Mouse (Mus musculus) liver, embryonic 12.5 days (tissue): ENCODE results near the gene Man1c1. TPM values are rescaled to one million over a fixed set of nuclear protein-coding genes. Genes with fewer than 3 reads are reported as not detected.

ENCODE experiments used
- ATAC-seq: fragments of 200-750 bp; cut with Nextera tagmentation; 2 replicates; pipeline ENCODE4 v1.8.0; 2017; ENCODE audit warnings: moderate number of reproducible peaks, mild to moderate bottlenecking, moderate library complexity
- H3K27ac ChIP-seq: fragments of 300-500 bp; sonication (generic); 2 replicates; pipeline ENCODE4 v1.5.1; 2016; ENCODE audit warnings: mild to moderate bottlenecking
- H3K27me3 ChIP-seq: fragments of 300-500 bp; sonication (generic); replicated peaks from 2 replicates; pipeline ENCODE4 v1.6.1; 2016; ENCODE audit warnings: mild to moderate bottlenecking, moderate library complexity
- H3K36me3 ChIP-seq: fragments of 300-500 bp; sonication (generic); 2 replicates; pipeline ENCODE4 v1.6.1; 2016; ENCODE audit warnings: mild to moderate bottlenecking, moderate library complexity
- H3K4me1 ChIP-seq: fragments of 300-500 bp; sonication (generic); 2 replicates; pipeline ENCODE4 v1.6.1; 2016
- H3K4me2 ChIP-seq: fragments of 300-500 bp; sonication (generic); 2 replicates; pipeline ENCODE4 v1.6.1; 2016; ENCODE audit warnings: mild to moderate bottlenecking, moderate library complexity
- H3K4me3 ChIP-seq: fragments of 300-500 bp; sonication (generic); 2 replicates; pipeline ENCODE4 v1.5.1; 2016; ENCODE audit warnings: mild to moderate bottlenecking, moderate library complexity
- H3K9ac ChIP-seq: fragments of 300-500 bp; sonication (generic); 2 replicates; pipeline ENCODE4 v1.6.1; 2016; ENCODE audit warnings: mild to moderate bottlenecking, moderate library complexity
- H3K9me3 ChIP-seq: fragments of 300-500 bp; sonication (generic); replicated peaks from 2 replicates; pipeline ENCODE4 v1.6.1; 2016; ENCODE audit warnings: mild to moderate bottlenecking, moderate library complexity
- WGBS: fragments of 180-500 bp; shearing (Covaris S2); methylation state at CpG from one replicate; pipeline ENCODE4 v1.1.7; 2016; ENCODE audit not compliant: insufficient replicate concordance; 5-methylcytosine and 5-hydroxymethylcytosine counted together
- polyA plus RNA-seq: library from polyadenylated mRNA; unstranded; fragments of >200 nt; fragmentation: Nextera tagmentation; extraction: Ambion mirVana; gene quantifications from 2 replicates; pipeline ENCODE4 v1.2.1, GENCODE M21; 2016

Gene Man1c1
- polyA plus RNA-seq, 1 experiment from 2014 or later: 3.2 TPM

- Histone ChIP-seq H3K4me1 (peaks cover 4% of the 10 kb centered on the region; the same call in 1 of the 2 replicates), H3K9me3 (no peaks in the 10 kb centered on the region), H3K4me3 (no peak overlapping the region), H3K27ac (no peak overlapping the region), H3K4me2 (no peak overlapping the region), H3K27me3 (peaks cover 17% of the 10 kb centered on the region), H3K9ac (no peak overlapping the region), H3K36me3 (no peaks in the 10 kb centered on the region)
- ATAC-seq: no peak
- WGBS: 51% methylated on average over 16 of the region's 16 CpGs
Observed at GRCm38 (mm10) chr4:134671660-134672173, 32.4 kb downstream of the Man1c1 start.

GRCm38 (mm10) chr4:134669742-134670354, 34.2 kb downstream of the Man1c1 start:
- no peaks in the 10 kb centered on the region for H3K9me3 ChIP-seq
- ATAC-seq: no peak
- H3K4me3 ChIP-seq: no peak overlapping the region
- H3K4me2 ChIP-seq: no peak overlapping the region
- WGBS: 59% methylated on average over 17 of the region's 17 CpGs
- peaks cover 17% of the 10 kb centered on the region for H3K27me3 ChIP-seq
- H3K9ac ChIP-seq: no peak overlapping the region
- H3K27ac ChIP-seq: no peak overlapping the region
- H3K36me3 ChIP-seq: no peaks in the 10 kb centered on the region
- peaks cover 3% of the 10 kb centered on the region; the same call in 1 of the 2 replicates for H3K4me1 ChIP-seq

- 58% methylated on average over 12 of the region's 12 CpGs for WGBS
- Histone ChIP-seq H3K36me3 (no peaks in the 10 kb centered on the region), H3K4me3 (no peak overlapping the region), H3K27me3 (peaks cover 11% of the 10 kb centered on the region), H3K27ac (no peak overlapping the region), H3K4me1 (peaks cover 7% of the 10 kb centered on the region; the same call in 1 of the 2 replicates), H3K9me3 (no peaks in the 10 kb centered on the region), H3K4me2 (no peak overlapping the region), H3K9ac (no peak overlapping the region)
- ATAC-seq: no peak
Observed at GRCm38 (mm10) chr4:134668355-134669028, 35.6 kb downstream of the Man1c1 start.

- WGBS: 84% methylated on average over 19 of the region's 19 CpGs
- no peak for ATAC-seq
- Histone ChIP-seq H3K27me3 (peaks cover under 1% of the 10 kb centered on the region), H3K9ac (no peak overlapping the region), H3K9me3 (no peaks in the 10 kb centered on the region), H3K27ac (no peak overlapping the region), H3K4me2 (no peak overlapping the region), H3K4me3 (no peak overlapping the region), H3K4me1 (peaks cover 17% of the 10 kb centered on the region), H3K36me3 (no peaks in the 10 kb centered on the region)
Observed at GRCm38 (mm10) chr4:134666391-134666790, 37.7 kb downstream of the Man1c1 start.

- Histone ChIP-seq H3K36me3 (no peaks in the 10 kb centered on the region), H3K27me3 (peaks cover 14% of the 10 kb centered on the region; the same call in 1 of the 2 replicates), H3K27ac (no peak overlapping the region), H3K9me3 (no peaks in the 10 kb centered on the region), H3K4me3 (no peak overlapping the region), H3K9ac (no peak overlapping the region), H3K4me1 (peaks cover 23% of the 10 kb centered on the region), H3K4me2 (peak overlapping the region; percentile 12; the same call in 1 of the 2 replicates)
- WGBS: 23% methylated on average over 10 of the region's 10 CpGs
- peak; percentile 67 for ATAC-seq
Observed at GRCm38 (mm10) chr4:134663052-134663451, 41.0 kb downstream of the Man1c1 start.

DNA sequence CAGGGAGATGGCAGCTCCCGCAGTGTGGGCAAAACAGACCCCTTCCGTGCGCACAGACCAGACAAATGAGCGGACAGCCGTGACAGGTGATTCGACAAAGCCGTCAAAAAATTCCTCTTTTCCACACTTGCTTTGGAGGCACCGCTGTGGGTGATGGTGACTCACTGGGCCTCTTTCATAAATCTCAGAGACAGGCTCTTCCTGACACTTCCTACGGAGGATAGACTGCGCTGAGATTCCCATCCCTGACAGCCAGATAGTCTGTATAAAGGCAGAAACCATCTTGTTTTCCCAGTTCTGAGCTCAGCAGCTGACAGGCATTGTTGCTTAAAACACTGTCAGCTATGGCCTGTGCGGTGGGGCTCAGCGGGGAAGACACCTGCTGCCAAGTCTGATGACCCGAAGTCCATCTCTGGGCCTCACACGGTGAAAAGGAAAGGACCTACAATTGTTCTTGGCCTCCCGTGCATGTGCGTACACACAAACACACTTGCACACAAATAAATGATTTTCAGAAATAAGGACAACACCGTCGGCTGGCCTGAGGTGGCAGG, 43.4 kb downstream of the Man1c1 start:
- Histone ChIP-seq H3K27me3 (peaks cover 14% of the 10 kb centered on the region; the same call in 1 of the 2 replicates), H3K4me2 (no peak overlapping the region), H3K4me3 (no peak overlapping the region), H3K4me1 (peaks cover 23% of the 10 kb centered on the region), H3K36me3 (no peaks in the 10 kb centered on the region), H3K9me3 (no peaks in the 10 kb centered on the region), H3K9ac (no peak overlapping the region), H3K27ac (no peak overlapping the region)
- no peak for ATAC-seq
- 65% methylated on average over 18 of the region's 18 CpGs for WGBS

GRCm38 (mm10) chr4:134659354-134660301, 44.5 kb downstream of the Man1c1 start:
- Histone ChIP-seq H3K4me1 (peaks cover 23% of the 10 kb centered on the region), H3K9me3 (no peaks in the 10 kb centered on the region), H3K4me3 (no peak overlapping the region), H3K4me2 (no peak overlapping the region), H3K36me3 (no peaks in the 10 kb centered on the region), H3K27me3 (peaks cover 14% of the 10 kb centered on the region; the same call in 1 of the 2 replicates), H3K9ac (no peak overlapping the region), H3K27ac (no peak overlapping the region)
- 52% methylated on average over 27 of the region's 27 CpGs for WGBS
- no peak for ATAC-seq

DNA sequence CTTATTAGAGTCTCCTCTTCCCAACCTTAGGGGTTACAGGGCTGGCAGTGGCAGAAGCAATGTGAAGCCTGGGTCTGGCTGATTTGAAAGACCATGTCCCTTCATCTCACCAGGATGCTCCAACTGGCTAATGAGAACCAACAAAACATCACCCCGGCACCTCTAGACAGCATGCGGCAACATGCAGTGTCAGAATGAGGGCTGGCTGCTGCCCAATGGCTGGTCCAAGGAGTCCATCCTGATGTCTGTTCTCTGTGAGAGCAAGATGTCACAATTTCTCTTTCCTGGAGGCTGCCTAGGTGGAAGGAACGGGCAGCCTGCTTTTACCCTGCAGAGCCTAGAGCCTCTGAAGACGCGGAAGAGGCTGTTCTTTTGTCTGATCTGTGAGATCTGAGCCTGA, 46.6 kb downstream of the Man1c1 start:
- no peaks in the 10 kb centered on the region for H3K36me3 ChIP-seq
- H3K27ac ChIP-seq: no peak overlapping the region
- no peak overlapping the region for H3K4me2 ChIP-seq
- WGBS: 67% methylated on average over 5 of the region's 5 CpGs
- ATAC-seq: no peak
- no peaks in the 10 kb centered on the region for H3K9me3 ChIP-seq
- H3K4me1 ChIP-seq: peaks cover 13% of the 10 kb centered on the region; the same call in 1 of the 2 replicates
- peaks cover 14% of the 10 kb centered on the region; the same call in 1 of the 2 replicates for H3K27me3 ChIP-seq
- no peak overlapping the region for H3K9ac ChIP-seq
- no peak overlapping the region for H3K4me3 ChIP-seq

- H3K27me3 ChIP-seq: no peaks in the 10 kb centered on the region
- no peaks in the 10 kb centered on the region for H3K36me3 ChIP-seq
- H3K4me1 ChIP-seq: 0 out of 2 replicates have a peak, but pooled peaks cover 15% of the 10 kb centered on the region
- WGBS: 36% methylated on average over 6 of the region's 6 CpGs
- no peaks in the 10 kb centered on the region for H3K9me3 ChIP-seq
- no peak overlapping the region for H3K4me3 ChIP-seq
- no peak; the same call in 1 of the 2 replicates for ATAC-seq
- no peak overlapping the region for H3K27ac ChIP-seq
- no peak overlapping the region for H3K9ac ChIP-seq
- H3K4me2 ChIP-seq: no peak overlapping the region
Observed at GRCm38 (mm10) chr4:134654391-134654790, 49.7 kb downstream of the Man1c1 start.

DNA sequence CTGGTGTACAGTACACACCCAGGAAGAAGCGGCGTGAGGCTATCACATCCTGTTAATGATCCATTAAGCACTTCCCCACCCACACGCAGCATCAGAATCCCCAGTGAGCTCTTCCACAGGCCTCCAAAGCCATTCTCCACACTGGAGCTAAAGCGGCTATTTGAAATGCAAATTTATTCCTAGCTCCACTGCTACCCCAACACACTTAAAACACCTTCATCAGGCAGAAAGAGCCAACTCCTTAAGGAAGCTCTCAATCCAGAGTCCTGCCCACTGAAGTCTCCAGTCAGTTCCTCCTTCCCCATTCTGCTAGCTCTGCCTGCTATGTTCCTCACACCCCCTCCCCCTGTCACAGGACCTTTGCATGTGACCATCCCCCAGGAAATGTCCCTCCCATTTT, 51.4 kb downstream of the Man1c1 start:
- Histone ChIP-seq H3K9me3 (no peaks in the 10 kb centered on the region), H3K36me3 (no peaks in the 10 kb centered on the region), H3K9ac (no peak overlapping the region), H3K4me2 (no peak overlapping the region), H3K4me3 (no peak overlapping the region), H3K4me1 (0 out of 2 replicates have a peak, but pooled peaks cover 9% of the 10 kb centered on the region), H3K27me3 (no peaks in the 10 kb centered on the region), H3K27ac (no peak overlapping the region)
- no peak for ATAC-seq
- WGBS: 73% methylated on average over 4 of the region's 4 CpGs

- H3K27ac ChIP-seq: no peak overlapping the region
- no peak overlapping the region for H3K9ac ChIP-seq
- 0 out of 2 replicates have a peak, but pooled peaks cover 9% of the 10 kb centered on the region for H3K4me1 ChIP-seq
- H3K36me3 ChIP-seq: no peaks in the 10 kb centered on the region
- ATAC-seq: no peak
- no peaks in the 10 kb centered on the region for H3K9me3 ChIP-seq
- no peaks in the 10 kb centered on the region for H3K27me3 ChIP-seq
- H3K4me3 ChIP-seq: no peak overlapping the region
- H3K4me2 ChIP-seq: no peak overlapping the region
- WGBS: 37% methylated on average over 2 of the region's 2 CpGs
Observed at GRCm38 (mm10) chr4:134652151-134652550, 51.9 kb downstream of the Man1c1 start.
